Mouse (Mus musculus) thymus, adult 2 months (tissue): ENCODE data around the gene Myh7.
"Not testable (repeated sequence)": the region's sequence is repeated elsewhere in the genome, so short reads cannot be mapped to it uniquely, and the experiment has no call there.

Experiments
- CTCF ChIP-seq: fragments of 200-500 bp; IDR thresholded peaks from 2 replicates; pipeline ENCODE4 v1.5.1; 2012; ENCODE audit warnings: mild to moderate bottlenecking, control low read depth, low read length, moderate library complexity, borderline replicate concordance; ENCODE audit not compliant: control insufficient read depth, poor library complexity, insufficient read depth; ENCODE audit errors: extremely low read depth
- POLR2A ChIP-seq: fragments of 200-500 bp; IDR thresholded peaks from 2 replicates; pipeline ENCODE4 v1.6.1; 2012; ENCODE audit warnings: mild to moderate bottlenecking, low read length, control low read depth, moderate library complexity; ENCODE audit not compliant: control insufficient read depth, poor library complexity, insufficient read depth; ENCODE audit errors: extremely low read depth

- TF ChIP-seq CTCF, POLR2A: not testable (repeated sequence)
Observed at GRCm38 (mm10) chr14:54988350-54988874, 6.0 kb downstream of the Myh7 start.
